Mouse (Mus musculus) small intestine, adult 2 months (tissue): Measurements from ENCODE around the gene Prx.

Source experiments
- CTCF ChIP-seq: fragments of 200-500 bp; IDR thresholded peaks from 2 replicates; pipeline ENCODE4 v1.5.1; 2012; ENCODE audit warnings: low read depth, mild to moderate bottlenecking, control low read depth, inconsistent platforms, low read length, moderate library complexity, mixed read lengths; ENCODE audit not compliant: insufficient replicate concordance, insufficient read length; ENCODE audit errors: extremely low read depth
- POLR2A ChIP-seq: fragments of 200-500 bp; IDR thresholded peaks from 2 replicates; pipeline ENCODE4 v1.6.1; 2012; ENCODE audit warnings: low read depth, mild to moderate bottlenecking, control low read depth, inconsistent platforms, low read length, moderate library complexity

DNA sequence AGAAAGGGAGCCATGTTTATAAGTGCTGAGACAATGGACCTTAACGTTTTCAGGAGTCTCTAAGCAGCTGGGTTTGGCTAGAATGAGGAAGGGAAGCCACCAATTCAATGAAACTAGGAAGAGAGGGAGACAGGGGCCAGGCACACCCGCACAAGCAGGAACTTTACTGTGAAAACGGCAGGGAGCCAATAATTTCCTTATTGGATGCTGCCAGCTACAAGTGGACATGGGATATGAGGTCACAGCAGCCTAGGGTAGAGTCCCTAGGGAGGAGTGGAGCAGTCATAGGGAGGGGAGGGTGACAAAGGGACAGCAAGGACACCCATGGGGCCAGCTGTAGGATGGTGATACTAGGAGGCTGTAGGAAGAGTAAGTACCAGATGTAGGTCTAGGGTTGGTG is 6.1 kb upstream of the Prx start:
- TF ChIP-seq CTCF = no peak
- TF ChIP-seq POLR2A = no peak
